Mouse (Mus musculus): ENCODE results near the gene Tmem268. TPM values are rescaled to one million over a fixed set of nuclear protein-coding genes. Genes with fewer than 3 reads are reported as not detected.

Gene Tmem268
- polyA plus RNA-seq (2015; fragmentation: Nextera tagmentation; extraction: Ambion mirVana) = 4.8 and 6.0 TPM in 2 replicates

DNA sequence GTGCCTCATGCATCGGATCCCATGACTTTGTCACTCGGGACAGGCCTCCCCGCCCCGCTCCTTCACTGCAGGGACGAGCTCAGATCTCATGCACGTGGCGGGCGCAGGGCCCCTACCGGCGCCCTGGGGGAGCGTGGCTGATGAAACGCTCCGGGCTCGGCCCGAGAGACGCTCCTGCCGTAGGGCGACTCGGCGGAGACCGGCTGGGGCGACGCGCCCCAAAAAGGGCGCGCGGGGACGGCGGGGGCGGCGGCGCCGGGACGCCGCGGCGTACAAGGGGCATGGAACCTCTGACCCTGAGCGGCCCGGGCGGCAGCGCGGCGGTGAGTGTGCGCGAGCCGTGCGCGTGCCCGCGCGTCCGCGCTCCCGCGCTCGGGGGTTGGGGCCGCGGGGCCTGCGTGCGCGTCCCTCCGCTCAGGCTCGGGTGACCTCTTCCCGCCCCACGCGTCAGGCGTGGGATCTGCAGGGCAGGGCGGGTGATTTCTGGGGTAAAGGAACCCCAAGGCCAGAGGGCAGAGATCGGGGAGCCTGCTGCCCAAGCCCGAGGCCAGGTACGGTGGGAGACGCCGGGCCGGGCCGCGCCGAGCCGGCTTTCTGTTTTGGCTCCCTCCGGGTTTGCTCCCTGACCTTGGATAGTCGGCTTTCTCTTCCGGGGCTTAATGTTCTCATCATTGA lies at the start of gene Tmem268:
Gene Tmem268 (plus strand): TSS at position 375 of the 675 bp plus-strand sequence.
- Histone ChIP-seq H3K36me3 (ENCODE audit: control insufficient read depth, insufficient read depth) (no peaks in the 10 kb centered on the region), H3K4me1 (replicated peaks; ENCODE audit: control insufficient read depth, insufficient read depth, low read length) (peaks cover 11% of the 10 kb centered on the region), H3K27ac (ENCODE audit: low read length) (no peak within 1 kb of the TSS), H3K9me3 (ENCODE audit: control insufficient read depth, low read length) (no peaks in the 10 kb centered on the region), H3K27me3 (replicated peaks; ENCODE audit: control insufficient read depth, insufficient read depth, low read length) (no peaks in the 10 kb centered on the region), H3K4me2 (ENCODE audit: low read length) (peak within 1 kb of the TSS; percentile 77), H3K4me3 (replicated peaks; ENCODE audit: low read length) (peak within 1 kb of the TSS; percentile 63), H3K9ac (replicated peaks; ENCODE audit: low read depth, low read length) (peak within 1 kb of the TSS; percentile 79)
- WGBS = under 1% methylated on average over 81 of the region's 81 CpGs
- ATAC-seq = peak; percentile 88

DNA sequence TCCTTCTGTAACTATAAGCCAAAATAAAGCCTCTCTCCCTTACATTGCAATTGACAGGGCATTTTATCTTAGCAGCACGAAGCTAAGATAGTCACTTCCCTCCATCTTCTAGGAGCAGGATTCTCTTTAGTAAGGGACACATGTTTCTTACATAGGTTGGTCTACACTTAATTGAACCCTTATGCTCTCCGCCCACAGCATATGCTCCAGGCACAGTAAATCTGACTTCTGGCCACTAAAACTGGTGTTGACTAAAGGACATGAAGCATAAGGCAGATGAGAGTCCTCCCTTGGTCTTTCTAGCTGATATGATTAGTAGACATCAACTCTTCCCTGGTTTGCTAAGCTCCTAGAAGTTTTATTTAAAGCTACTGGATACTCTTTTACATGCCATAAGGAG lies 45.7 kb upstream of the Tmem268 start:
- Histone ChIP-seq H3K27me3 (replicated peaks; ENCODE audit: control insufficient read depth, insufficient read depth, low read length) (no peaks in the 10 kb centered on the region), H3K9ac (replicated peaks; ENCODE audit: low read depth, low read length) (no peak overlapping the region), H3K4me3 (replicated peaks; ENCODE audit: low read length) (no peak overlapping the region), H3K4me1 (replicated peaks; ENCODE audit: control insufficient read depth, insufficient read depth, low read length) (no peaks in the 10 kb centered on the region), H3K27ac (ENCODE audit: low read length) (no peak overlapping the region), H3K4me2 (ENCODE audit: low read length) (no peak overlapping the region), H3K9me3 (ENCODE audit: control insufficient read depth, low read length) (no peaks in the 10 kb centered on the region), H3K36me3 (ENCODE audit: control insufficient read depth, insufficient read depth) (no peaks in the 10 kb centered on the region)
- no peak for ATAC-seq
- WGBS = 91% methylated on average over 2 of the region's 2 CpGs

DNA sequence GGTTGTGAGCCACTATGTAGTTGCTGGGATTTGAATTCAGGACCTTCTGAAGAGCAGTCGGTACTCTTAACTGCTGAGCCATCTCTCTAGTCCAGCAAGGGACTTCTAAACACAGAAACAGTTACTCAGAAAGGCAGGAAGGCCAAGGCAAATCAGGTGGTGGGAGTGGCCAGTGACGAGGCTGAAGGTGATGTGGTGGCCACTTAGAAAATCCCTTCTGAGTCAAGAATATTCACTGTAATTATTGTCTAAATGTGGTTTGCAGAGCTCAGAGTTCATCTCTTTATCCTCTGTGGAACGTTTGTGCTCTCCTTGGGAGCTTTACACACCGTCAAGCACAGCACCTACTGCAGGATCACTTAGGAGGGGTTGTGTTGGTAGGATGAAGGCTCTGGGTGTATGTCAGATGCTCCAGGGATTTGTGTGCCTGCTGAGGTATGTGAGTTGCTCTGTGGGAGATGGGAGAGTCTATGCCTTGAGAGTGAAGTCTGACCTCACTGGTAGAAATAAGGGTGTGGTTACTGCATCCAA lies 44.1 kb upstream of the Tmem268 start:
- H3K9ac ChIP-seq (replicated peaks; ENCODE audit: low read depth, low read length) = no peak overlapping the region
- H3K27ac ChIP-seq (ENCODE audit: low read length) = no peak overlapping the region
- no peaks in the 10 kb centered on the region for H3K4me1 ChIP-seq (replicated peaks; ENCODE audit: control insufficient read depth, insufficient read depth, low read length)
- no peaks in the 10 kb centered on the region for H3K27me3 ChIP-seq (replicated peaks; ENCODE audit: control insufficient read depth, insufficient read depth, low read length)
- no peak for ATAC-seq
- WGBS = 63% methylated on average over 4 of the region's 4 CpGs
- no peak overlapping the region for H3K4me2 ChIP-seq (ENCODE audit: low read length)
- no peaks in the 10 kb centered on the region for H3K36me3 ChIP-seq (ENCODE audit: control insufficient read depth, insufficient read depth)
- no peaks in the 10 kb centered on the region for H3K9me3 ChIP-seq (ENCODE audit: control insufficient read depth, low read length)
- no peak overlapping the region for H3K4me3 ChIP-seq (replicated peaks; ENCODE audit: low read length)

DNA sequence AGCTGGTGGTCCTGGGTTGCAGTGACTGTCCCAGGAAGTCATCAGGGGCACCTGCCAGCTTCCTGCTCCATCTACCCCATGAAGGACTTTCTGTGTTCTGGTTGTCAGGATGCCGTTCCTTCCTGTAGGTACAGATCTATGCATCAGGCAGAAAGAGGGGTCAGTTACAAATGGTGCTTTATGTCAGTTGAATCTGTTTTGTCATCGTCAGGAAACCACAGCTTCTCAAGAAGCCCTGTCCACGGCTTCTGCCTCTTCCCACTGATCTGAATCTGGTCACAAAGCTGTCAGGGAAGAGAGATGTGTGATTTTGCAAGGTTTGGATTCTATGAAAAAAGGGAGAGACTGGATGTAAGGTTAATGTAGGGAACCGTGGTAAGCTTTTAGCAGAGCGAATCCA lies 43.6 kb upstream of the Tmem268 start:
- Histone ChIP-seq H3K27me3 (replicated peaks; ENCODE audit: control insufficient read depth, insufficient read depth, low read length) (no peaks in the 10 kb centered on the region), H3K4me2 (ENCODE audit: low read length) (no peak overlapping the region), H3K27ac (ENCODE audit: low read length) (no peak overlapping the region), H3K9ac (replicated peaks; ENCODE audit: low read depth, low read length) (no peak overlapping the region), H3K9me3 (ENCODE audit: control insufficient read depth, low read length) (no peaks in the 10 kb centered on the region), H3K4me3 (replicated peaks; ENCODE audit: low read length) (no peak overlapping the region), H3K4me1 (replicated peaks; ENCODE audit: control insufficient read depth, insufficient read depth, low read length) (no peaks in the 10 kb centered on the region), H3K36me3 (ENCODE audit: control insufficient read depth, insufficient read depth) (no peaks in the 10 kb centered on the region)
- 85% methylated on average over 5 of the region's 5 CpGs for WGBS
- ATAC-seq = no peak

DNA sequence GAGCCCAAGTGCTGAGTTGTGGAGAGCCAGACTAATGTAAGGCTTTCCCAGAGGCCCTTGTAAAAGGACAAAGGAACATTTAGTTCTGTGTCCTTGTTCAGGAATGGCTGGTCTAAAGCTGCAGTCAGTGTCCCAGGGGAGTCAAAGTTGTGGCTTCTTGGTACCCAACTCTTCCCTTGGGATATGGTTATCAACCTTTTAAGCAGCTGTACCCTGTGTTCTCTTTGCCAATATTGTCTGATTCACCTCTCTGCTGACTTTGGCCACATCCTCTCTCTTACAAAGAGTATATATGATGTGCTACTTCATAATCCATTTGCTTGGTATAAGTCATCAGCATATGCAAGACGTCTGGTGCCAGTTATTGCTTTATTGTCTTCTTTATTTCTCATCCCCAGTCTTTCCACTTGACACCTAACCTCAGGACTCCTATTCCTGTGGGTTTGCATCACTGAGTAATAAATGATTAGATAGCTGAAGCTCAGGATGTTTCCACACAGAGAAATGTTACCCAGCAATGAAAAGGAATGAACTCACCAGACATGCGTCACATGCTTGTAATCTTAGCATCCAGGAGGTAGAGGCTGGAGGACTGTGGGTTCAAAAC lies 36.7 kb upstream of the Tmem268 start:
- H3K9me3 ChIP-seq (ENCODE audit: control insufficient read depth, low read length) = no peaks in the 10 kb centered on the region
- H3K27ac ChIP-seq (ENCODE audit: low read length) = no peak overlapping the region
- H3K36me3 ChIP-seq (ENCODE audit: control insufficient read depth, insufficient read depth) = no peaks in the 10 kb centered on the region
- no peaks in the 10 kb centered on the region for H3K4me1 ChIP-seq (replicated peaks; ENCODE audit: control insufficient read depth, insufficient read depth, low read length)
- 92% methylated on average over 2 of the region's 2 CpGs for whole genome bisulfite sequencing
- H3K9ac ChIP-seq (replicated peaks; ENCODE audit: low read depth, low read length) = no peak overlapping the region
- H3K4me2 ChIP-seq (ENCODE audit: low read length) = no peak overlapping the region
- no peaks in the 10 kb centered on the region for H3K27me3 ChIP-seq (replicated peaks; ENCODE audit: control insufficient read depth, insufficient read depth, low read length)
- H3K4me3 ChIP-seq (replicated peaks; ENCODE audit: low read length) = no peak overlapping the region
- no peak for ATAC-seq

DNA sequence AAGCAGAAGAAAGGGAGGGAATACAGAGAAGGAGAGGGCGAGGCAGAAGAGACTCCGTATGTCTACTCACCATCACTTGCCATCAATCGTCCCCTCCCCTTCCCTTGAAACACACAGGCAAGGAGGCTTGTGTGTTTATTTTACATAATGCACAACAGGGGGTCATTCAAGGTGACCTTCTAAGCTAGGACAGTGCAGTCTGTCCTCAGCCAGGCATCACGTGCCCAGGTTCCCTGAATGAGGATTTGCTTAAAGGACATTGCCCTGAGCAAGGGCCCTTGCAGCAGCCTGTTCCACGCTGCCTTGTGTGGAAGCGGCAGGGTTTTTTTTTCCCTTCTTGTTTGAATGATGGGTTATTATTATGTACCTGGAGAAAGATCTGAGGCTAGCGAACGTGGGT lies 33.1 kb upstream of the Tmem268 start:
- no peak overlapping the region for H3K9ac ChIP-seq (replicated peaks; ENCODE audit: low read depth, low read length)
- no peaks in the 10 kb centered on the region for H3K36me3 ChIP-seq (ENCODE audit: control insufficient read depth, insufficient read depth)
- H3K9me3 ChIP-seq (ENCODE audit: control insufficient read depth, low read length) = no peaks in the 10 kb centered on the region
- ATAC-seq = no peak
- 79% methylated on average over 8 of the region's 8 CpGs for WGBS
- H3K4me3 ChIP-seq (replicated peaks; ENCODE audit: low read length) = no peak overlapping the region
- no peak overlapping the region for H3K27ac ChIP-seq (ENCODE audit: low read length)
- no peak overlapping the region for H3K4me2 ChIP-seq (ENCODE audit: low read length)
- no peaks in the 10 kb centered on the region for H3K27me3 ChIP-seq (replicated peaks; ENCODE audit: control insufficient read depth, insufficient read depth, low read length)
- H3K4me1 ChIP-seq (replicated peaks; ENCODE audit: control insufficient read depth, insufficient read depth, low read length) = peaks cover 9% of the 10 kb centered on the region

DNA sequence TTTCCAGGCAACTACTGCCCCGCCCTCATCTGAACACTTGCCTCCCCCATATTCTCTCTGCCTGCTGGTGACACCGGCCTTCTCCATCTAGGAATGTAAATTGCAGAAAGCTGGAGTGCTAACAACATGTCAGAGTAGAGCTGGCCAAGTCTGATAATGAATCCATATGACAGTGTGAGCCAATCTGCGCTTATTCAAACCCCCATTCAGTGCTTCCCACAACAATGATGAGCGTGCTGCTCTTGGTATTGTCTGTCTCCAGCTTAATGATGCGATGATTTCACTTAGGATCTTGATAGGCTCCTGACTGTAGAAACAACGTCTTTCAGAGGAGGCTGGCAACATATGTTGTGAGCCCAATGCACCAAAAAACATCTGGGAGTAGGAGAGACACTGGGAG lies 29.6 kb upstream of the Tmem268 start:
- H3K4me2 ChIP-seq (ENCODE audit: low read length) = no peak overlapping the region
- H3K9me3 ChIP-seq (ENCODE audit: control insufficient read depth, low read length) = no peaks in the 10 kb centered on the region
- 39% methylated on average over 6 of the region's 6 CpGs for WGBS
- H3K36me3 ChIP-seq (ENCODE audit: control insufficient read depth, insufficient read depth) = no peaks in the 10 kb centered on the region
- H3K4me1 ChIP-seq (replicated peaks; ENCODE audit: control insufficient read depth, insufficient read depth, low read length) = peaks cover 9% of the 10 kb centered on the region
- H3K9ac ChIP-seq (replicated peaks; ENCODE audit: low read depth, low read length) = no peak overlapping the region
- H3K27ac ChIP-seq (ENCODE audit: low read length) = peak overlapping the region; percentile 69
- H3K27me3 ChIP-seq (replicated peaks; ENCODE audit: control insufficient read depth, insufficient read depth, low read length) = no peaks in the 10 kb centered on the region
- H3K4me3 ChIP-seq (replicated peaks; ENCODE audit: low read length) = no peak overlapping the region
- peak; percentile 94 for ATAC-seq

- WGBS = 85% methylated on average over 7 of the region's 7 CpGs
- Histone ChIP-seq H3K9ac (replicated peaks; ENCODE audit: low read depth, low read length) (no peak overlapping the region), H3K4me2 (ENCODE audit: low read length) (no peak overlapping the region), H3K4me1 (replicated peaks; ENCODE audit: control insufficient read depth, insufficient read depth, low read length) (peaks cover 9% of the 10 kb centered on the region), H3K27me3 (replicated peaks; ENCODE audit: control insufficient read depth, insufficient read depth, low read length) (no peaks in the 10 kb centered on the region), H3K4me3 (replicated peaks; ENCODE audit: low read length) (no peak overlapping the region), H3K27ac (ENCODE audit: low read length) (no peak overlapping the region), H3K36me3 (ENCODE audit: control insufficient read depth, insufficient read depth) (no peaks in the 10 kb centered on the region), H3K9me3 (ENCODE audit: control insufficient read depth, low read length) (no peaks in the 10 kb centered on the region)
- ATAC-seq = no peak
These were observed 28.2 kb upstream of the Tmem268 start for GRCm38 (mm10) chr4:63530409-63530808.

DNA sequence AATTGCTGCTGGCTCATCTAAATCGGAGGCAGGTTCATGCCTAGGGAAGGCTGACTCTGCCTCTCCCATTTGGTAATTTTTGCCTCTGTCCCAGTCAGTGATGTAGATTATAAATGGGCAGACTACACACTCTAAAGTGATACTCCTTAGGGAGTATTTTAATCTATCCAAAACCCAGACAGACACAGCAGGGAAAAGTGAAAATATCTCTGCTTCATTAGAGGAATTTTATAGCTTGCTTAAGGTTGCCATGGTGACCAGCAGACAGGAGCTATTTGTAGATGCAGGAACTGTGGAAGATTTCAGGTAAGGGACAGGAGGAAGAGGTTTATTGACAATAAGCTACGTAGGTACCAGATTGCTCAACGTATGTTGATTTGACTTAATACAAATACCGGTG lies 21.0 kb upstream of the Tmem268 start:
- no peaks in the 10 kb centered on the region for H3K36me3 ChIP-seq (ENCODE audit: control insufficient read depth, insufficient read depth)
- no peaks in the 10 kb centered on the region for H3K27me3 ChIP-seq (replicated peaks; ENCODE audit: control insufficient read depth, insufficient read depth, low read length)
- no peaks in the 10 kb centered on the region for H3K4me1 ChIP-seq (replicated peaks; ENCODE audit: control insufficient read depth, insufficient read depth, low read length)
- no peak overlapping the region for H3K4me2 ChIP-seq (ENCODE audit: low read length)
- WGBS = 75% methylated on average over 4 of the region's 4 CpGs
- peak; percentile 52; the same call in 1 of the 2 replicates for ATAC-seq
- no peak overlapping the region for H3K9ac ChIP-seq (replicated peaks; ENCODE audit: low read depth, low read length)
- no peak overlapping the region; the same call in 1 of the 2 replicates for H3K27ac ChIP-seq (ENCODE audit: low read length)
- no peaks in the 10 kb centered on the region for H3K9me3 ChIP-seq (ENCODE audit: control insufficient read depth, low read length)
- H3K4me3 ChIP-seq (replicated peaks; ENCODE audit: low read length) = no peak overlapping the region
